Mouse (Mus musculus) thymus, adult 2 months (tissue): ENCODE data around the gene Rwdd4a. TPM values are rescaled to one million over a fixed set of nuclear protein-coding genes. Genes with fewer than 3 reads are reported as not detected.
A peak's percentile ranks its signal among the peaks of the same experiment; 100 is the strongest.

Source experiments
- DNase-seq: peaks from one replicate; pipeline ENCODE4 v3.0.0; 2021
- H3K27ac ChIP-seq: fragments of 200-500 bp; 2 replicates; pipeline ENCODE4 v1.5.1; 2012; ENCODE audit warnings: low read length, control low read depth; ENCODE audit not compliant: control insufficient read depth, insufficient read depth
- H3K27me3 ChIP-seq: fragments of 200-500 bp; 2 replicates; pipeline ENCODE4 v1.6.1; 2012; ENCODE audit warnings: mild to moderate bottlenecking, low read length, moderate library complexity, mixed read lengths; ENCODE audit not compliant: control insufficient read depth, insufficient read depth
- H3K36me3 ChIP-seq: fragments of 200-500 bp; 2 replicates; pipeline ENCODE4 v1.6.1; 2012; ENCODE audit warnings: mild to moderate bottlenecking, low read length, moderate library complexity; ENCODE audit not compliant: control insufficient read depth, insufficient read depth
- H3K4me1 ChIP-seq: fragments of 200-500 bp; replicated peaks from 2 replicates; pipeline ENCODE4 v1.6.1; 2012; ENCODE audit warnings: low read length; ENCODE audit not compliant: control insufficient read depth, insufficient read depth
- H3K4me3 ChIP-seq: fragments of 200-500 bp; 2 replicates; pipeline ENCODE4 v1.5.1; 2012; ENCODE audit warnings: mild to moderate bottlenecking, low read length, control low read depth, moderate library complexity; ENCODE audit not compliant: control insufficient read depth, insufficient read depth
- CTCF ChIP-seq: fragments of 200-500 bp; IDR thresholded peaks from 2 replicates; pipeline ENCODE4 v1.5.1; 2012; ENCODE audit warnings: mild to moderate bottlenecking, control low read depth, low read length, moderate library complexity, borderline replicate concordance; ENCODE audit not compliant: control insufficient read depth, poor library complexity, insufficient read depth; ENCODE audit errors: extremely low read depth
- POLR2A ChIP-seq: fragments of 200-500 bp; IDR thresholded peaks from 2 replicates; pipeline ENCODE4 v1.6.1; 2012; ENCODE audit warnings: mild to moderate bottlenecking, low read length, control low read depth, moderate library complexity; ENCODE audit not compliant: control insufficient read depth, poor library complexity, insufficient read depth; ENCODE audit errors: extremely low read depth
- WGBS: fragments of 180-500 bp; shearing (Covaris S2); methylation state at CpG from one replicate; pipeline ENCODE4 v1.1.7; 2018; 5-methylcytosine and 5-hydroxymethylcytosine counted together
- polyA plus RNA-seq: library from polyadenylated mRNA; depleted of rRNA; stranded (reverse); fragments of >200 nt; gene quantifications from 2 replicates; pipeline ENCODE4 v1.2.3, GENCODE M21; 2012; rRNA removed

Gene Rwdd4a
- 30.5 and 30.8 TPM in 2 replicates for polyA plus RNA-seq

GRCm38 (mm10) chr8:47533344-47534125 is at the start of gene Rwdd4a, which contains the start of gene Trappc11:
Rwdd4a (plus strand) TSS chr8:47533664.
Trappc11 (minus strand) TSS chr8:47533470.
- Histone ChIP-seq H3K27me3 (no peaks in the 10 kb centered on the region), H3K27ac (no peak within 1 kb of the TSS), H3K4me1 (peaks cover 3% of the 10 kb centered on the region; the same call in 1 of the 2 replicates), H3K36me3 (peaks cover 12% of the 10 kb centered on the region), H3K4me3 (peak within 1 kb of the TSS; percentile 87)
- peak; percentile 94 for DNase-seq
- TF ChIP-seq CTCF (no peak), POLR2A (peak; percentile 73)
- WGBS = under 1% methylated on average over 65 of the region's 65 CpGs

- TF ChIP-seq POLR2A (no peak), CTCF (no peak)
- H3K36me3 ChIP-seq = peaks cover 18% of the 10 kb centered on the region
- no peaks in the 10 kb centered on the region for H3K27me3 ChIP-seq
- 94% methylated on average over 3 of the region's 3 CpGs for WGBS
- no peak overlapping the region for H3K4me3 ChIP-seq
- H3K4me1 ChIP-seq = no peaks in the 10 kb centered on the region
- no peak overlapping the region for H3K27ac ChIP-seq
- DNase-seq = no peak
Measured at GRCm38 (mm10) chr8:47487231-47487630, 46.2 kb upstream of the Rwdd4a start.

GRCm38 (mm10) chr8:47493106-47493505 is 40.4 kb upstream of the Rwdd4a start:
- Histone ChIP-seq H3K27ac (no peak overlapping the region), H3K4me1 (no peaks in the 10 kb centered on the region), H3K36me3 (peaks cover 45% of the 10 kb centered on the region), H3K4me3 (no peak overlapping the region), H3K27me3 (no peaks in the 10 kb centered on the region)
- 97% methylated on average over 12 of the region's 12 CpGs for WGBS
- DNase-seq = no peak
- TF ChIP-seq CTCF (no peak), POLR2A (no peak)

GRCm38 (mm10) chr8:47494602-47495153 is 38.8 kb upstream of the Rwdd4a start:
- Histone ChIP-seq H3K36me3 (peaks cover 48% of the 10 kb centered on the region), H3K27ac (no peak overlapping the region), H3K4me1 (no peaks in the 10 kb centered on the region), H3K4me3 (no peak overlapping the region), H3K27me3 (no peaks in the 10 kb centered on the region)
- TF ChIP-seq POLR2A (no peak), CTCF (no peak)
- WGBS = 87% methylated on average over 12 of the region's 12 CpGs
- no peak for DNase-seq

- DNase-seq = no peak
- no peaks in the 10 kb centered on the region for H3K27me3 ChIP-seq
- no peaks in the 10 kb centered on the region for H3K4me1 ChIP-seq
- no peak for TF ChIP-seq POLR2A
- TF ChIP-seq CTCF = no peak
- no peak overlapping the region for H3K4me3 ChIP-seq
- H3K27ac ChIP-seq = no peak overlapping the region
- WGBS = 95% methylated on average over 6 of the region's 6 CpGs
- H3K36me3 ChIP-seq = peaks cover 49% of the 10 kb centered on the region
Measured at GRCm38 (mm10) chr8:47495428-47495827, 38.0 kb upstream of the Rwdd4a start.

GRCm38 (mm10) chr8:47501994-47502393 is 31.5 kb upstream of the Rwdd4a start:
- Histone ChIP-seq H3K27me3 (no peaks in the 10 kb centered on the region), H3K27ac (no peak overlapping the region), H3K36me3 (peaks cover 47% of the 10 kb centered on the region), H3K4me1 (no peaks in the 10 kb centered on the region), H3K4me3 (no peak overlapping the region)
- TF ChIP-seq POLR2A (no peak), CTCF (no peak)
- WGBS = 88% methylated on average over 2 of the region's 2 CpGs
- DNase-seq = no peak
